Mouse (Mus musculus) CH12.LX (cell line): ENCODE results near the gene Psma7. TPM values are rescaled to one million over a fixed set of nuclear protein-coding genes. Genes with fewer than 3 reads are reported as not detected.

Source experiments
- DNase-seq: peaks from one replicate; pipeline ENCODE4 v3.0.0-alpha.2; 2013; ENCODE audit errors: extremely low read depth
- H3K27ac ChIP-seq: 2 replicates; pipeline ENCODE4 v1.5.1; 2012; ENCODE audit warnings: low read depth, mild to moderate bottlenecking, control low read depth, moderate library complexity; ENCODE audit not compliant: insufficient read depth
- H3K27me3 ChIP-seq: replicated peaks from 2 replicates; pipeline ENCODE3; 2012; ENCODE audit warnings: inconsistent platforms
- H3K36me3 ChIP-seq, 2 experiments: replicated peaks in 1 of 2; 2 replicates each; pipeline versions ENCODE3 to v1.6.1; 2012; ENCODE audit warnings: inconsistent platforms in 1 of 2, low read length in 1 of 2, mild to moderate bottlenecking in 1 of 2, mixed read lengths in 1 of 2, moderate library complexity in 1 of 2; ENCODE audit not compliant: control insufficient read depth in 1 of 2, insufficient read depth in 1 of 2
- H3K4me1 ChIP-seq, 2 experiments: 2 replicates each; pipeline ENCODE4 v1.6.1; 2012; ENCODE audit warnings: inconsistent platforms in 1 of 2, moderate library complexity in 1 of 2; ENCODE audit not compliant: insufficient read depth in 2 of 2, control insufficient read depth in 1 of 2
- H3K4me2 ChIP-seq: 2 replicates; pipeline ENCODE4 v1.6.1; 2012; ENCODE audit warnings: low read depth, mild to moderate bottlenecking, control low read depth; ENCODE audit not compliant: poor library complexity, insufficient read depth, severe bottlenecking
- H3K4me3 ChIP-seq, 3 experiments: fragments of 150-350 bp in 1 of 3; sonication (generic) in 1 of 3; replicated peaks in 1 of 3; 2 replicates each; pipeline versions ENCODE3 to v1.5.1; 2011 to 2012; ENCODE audit warnings: low read depth in 2 of 3, low read length in 2 of 3, mild to moderate bottlenecking in 2 of 3, moderate library complexity in 2 of 3, control low read depth in 1 of 3, improper control_type of control experiment in 1 of 3, inconsistent platforms in 1 of 3, mixed read lengths in 1 of 3; ENCODE audit not compliant: poor library complexity in 1 of 3
- H3K79me2 ChIP-seq: replicated peaks from 2 replicates; pipeline ENCODE4 v1.6.1; 2012; ENCODE audit warnings: mild to moderate bottlenecking, moderate library complexity; ENCODE audit not compliant: control insufficient read depth, poor library complexity, insufficient read depth, severe bottlenecking; ENCODE audit errors: extremely low read depth
- H3K9ac ChIP-seq: 2 replicates; pipeline ENCODE4 v1.6.1; 2012; ENCODE audit warnings: low read depth, mild to moderate bottlenecking, control low read depth, moderate library complexity; ENCODE audit not compliant: insufficient read depth
- H3K9me3 ChIP-seq: replicated peaks from 2 replicates; pipeline ENCODE3; 2012; ENCODE audit warnings: low read length, inconsistent platforms, mixed read lengths
- BHLHE40 ChIP-seq: IDR thresholded peaks from 2 replicates; pipeline ENCODE4 v1.6.1; 2011; ENCODE audit warnings: mild to moderate bottlenecking, low read depth, low read length, improper control_type of control experiment
- CHD1 ChIP-seq: IDR thresholded peaks from 2 replicates; pipeline ENCODE4 v1.6.1; 2012; ENCODE audit warnings: low read depth, low read length, improper control_type of control experiment, inconsistent platforms
- E2F4 ChIP-seq: IDR thresholded peaks from 2 replicates; pipeline ENCODE4 v1.6.1; 2011; ENCODE audit warnings: low read depth, low read length, improper control_type of control experiment; ENCODE audit not compliant: insufficient replicate concordance
- ELF1 ChIP-seq: IDR thresholded peaks from 2 replicates; pipeline ENCODE4 v1.6.1; 2014; ENCODE audit warnings: low read depth, mild to moderate bottlenecking, inconsistent platforms, low read length, improper control_type of control experiment
- EP300 ChIP-seq: IDR thresholded peaks from 2 replicates; pipeline ENCODE4 v1.6.1; 2011; ENCODE audit warnings: low read length, improper control_type of control experiment
- JUND ChIP-seq: conservative IDR thresholded peaks from 2 replicates; pipeline ENCODE4 v1.6.1; 2011; ENCODE audit warnings: low read depth, low read length, improper control_type of control experiment
- KAT2A ChIP-seq: IDR thresholded peaks from 2 replicates; pipeline ENCODE4 v1.6.1; 2012; ENCODE audit warnings: low read length, improper control_type of control experiment, inconsistent platforms; ENCODE audit not compliant: insufficient replicate concordance
- MAX ChIP-seq: IDR thresholded peaks from 2 replicates; pipeline ENCODE4 v1.6.1; 2011; ENCODE audit warnings: low read length, improper control_type of control experiment
- MAZ ChIP-seq: IDR thresholded peaks from 2 replicates; pipeline ENCODE4 v1.6.1; 2012; ENCODE audit warnings: low read depth, mild to moderate bottlenecking, inconsistent platforms, low read length, improper control_type of control experiment, moderate library complexity
- MXI1 ChIP-seq: IDR thresholded peaks from 2 replicates; pipeline ENCODE4 v1.6.1; 2011; ENCODE audit warnings: mild to moderate bottlenecking, low read depth, low read length, improper control_type of control experiment
- MYC ChIP-seq: IDR thresholded peaks from 2 replicates; pipeline ENCODE4 v1.6.1; 2011; ENCODE audit warnings: low read depth, mild to moderate bottlenecking, improper control_type of control experiment, low read length
- NRF1 ChIP-seq: IDR thresholded peaks from 2 replicates; pipeline ENCODE4 v1.6.1; 2014; ENCODE audit warnings: low read depth, mild to moderate bottlenecking, inconsistent platforms, low read length, improper control_type of control experiment, moderate library complexity
- PAX5 ChIP-seq: IDR thresholded peaks from 2 replicates; pipeline ENCODE4 v1.6.1; 2012; ENCODE audit warnings: low read length, inconsistent platforms, mixed read lengths
- POLR2A ChIP-seq: IDR thresholded peaks from 2 replicates; pipeline ENCODE4 v1.6.1; 2011; ENCODE audit warnings: low read depth, mild to moderate bottlenecking, improper control_type of control experiment, low read length
- POLR2AphosphoS2 ChIP-seq: IDR thresholded peaks from 2 replicates; pipeline ENCODE4 v1.6.1; 2011; ENCODE audit warnings: low read depth, low read length, improper control_type of control experiment
- RAD21 ChIP-seq: IDR thresholded peaks from 2 replicates; pipeline ENCODE4 v1.6.1; 2011; ENCODE audit warnings: low read depth, mild to moderate bottlenecking, low read length, improper control_type of control experiment, moderate library complexity
- RCOR1 ChIP-seq: conservative IDR thresholded peaks from 2 replicates; pipeline ENCODE4 v1.6.1; 2012; ENCODE audit warnings: low read depth, mild to moderate bottlenecking, inconsistent platforms, low read length, improper control_type of control experiment
- SIN3A ChIP-seq: IDR thresholded peaks from 2 replicates; pipeline ENCODE4 v1.6.1; 2012; ENCODE audit warnings: low read length, improper control_type of control experiment, inconsistent platforms
- UBTF ChIP-seq: IDR thresholded peaks from 2 replicates; pipeline ENCODE4 v1.6.1; 2012; ENCODE audit warnings: low read depth, mild to moderate bottlenecking, inconsistent platforms, low read length, improper control_type of control experiment, moderate library complexity
- USF1 ChIP-seq: IDR thresholded peaks from 2 replicates; pipeline ENCODE4 v1.6.1; 2014; ENCODE audit warnings: low read depth, mild to moderate bottlenecking, inconsistent platforms, low read length, improper control_type of control experiment
- USF2 ChIP-seq: conservative IDR thresholded peaks from 2 replicates; pipeline ENCODE4 v1.6.1; 2011; ENCODE audit warnings: low read depth, low read length, improper control_type of control experiment
- ZMIZ1 ChIP-seq: IDR thresholded peaks from 2 replicates; pipeline ENCODE4 v1.6.1; 2012; ENCODE audit warnings: low read depth, mild to moderate bottlenecking, inconsistent platforms, low read length, improper control_type of control experiment
- dilution Hi-C: fragments of 300-500 bp; cut with MboI; formaldehyde crosslinking; loops from 2 replicates; pipeline ENCODE4 v1.14.3; 2020; ENCODE audit warnings: low sequenced_read_pairs; ENCODE audit not compliant: extremely low pct_unique_long_range_greater_than_20kb, extremely low pct_ligation_motif_present
- in situ Hi-C: fragments of 300-500 bp; cut with MboI; formaldehyde crosslinking; loops from 3 replicates; pipeline ENCODE4 v1.14.3; 2019; ENCODE audit warnings: low sequenced_read_pairs, low pct_ligation_motif_present, low pct_unique_long_range_greater_than_20kb, mixed read lengths
- polyA plus RNA-seq: library from polyadenylated mRNA; unstranded; fragments of >175 nt; gene quantifications from 2 replicates; pipeline ENCODE4 v1.2.1, GENCODE M21; 2012; ENCODE audit warnings: low read depth; ENCODE audit not compliant: insufficient read length
- total RNA-seq, 2 experiments: library from RNA; depleted of rRNA; stranded (reverse); fragments of 300-350 nt in 1 of 2; fragments of >200 nt in 1 of 2; gene quantifications; 2 replicates each; pipeline ENCODE4 v1.2.3; 2012 to 2014

Psma7 gene
- total and polyA plus RNA-seq, 3 experiments = 443 to 569 (median 466) TPM

DNA sequence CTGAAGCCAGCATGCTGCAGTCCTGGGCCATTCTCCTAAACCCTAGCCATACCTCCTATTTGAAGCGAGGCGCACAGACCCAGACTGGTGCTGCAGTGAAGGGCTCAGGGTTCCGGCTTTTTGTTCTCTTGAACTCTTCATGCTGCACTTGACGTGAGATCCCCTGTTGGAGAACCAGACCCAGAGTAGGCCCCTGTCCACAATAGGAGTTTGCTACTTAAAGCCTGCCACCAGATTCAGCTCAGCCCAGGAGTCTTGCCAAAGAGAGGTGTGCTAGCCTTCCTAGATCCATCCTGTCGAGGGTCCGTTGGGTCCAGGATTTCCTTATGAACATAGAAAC, 16.4 kb downstream of the Psma7 start:
- Histone ChIP-seq H3K9ac (peak overlapping the region; percentile 92), H3K4me2 (peak overlapping the region; percentile 59), H3K79me2 (0 out of 2 replicates have a peak, but pooled peaks cover 5% of the 10 kb centered on the region), H3K36me3 (peaks cover 21 to 43% of the 10 kb centered on the region in 2 experiments), H3K9me3 (no peaks in the 10 kb centered on the region), H3K27me3 (peaks cover 30% of the 10 kb centered on the region), H3K4me3 (peak overlapping the region; percentile 53 to 96 (median 81)), H3K4me1 (peaks cover 11 to 30% of the 10 kb centered on the region in 2 experiments), H3K27ac (no peak overlapping the region)
- in situ Hi-C loops (no loop called here), dilution Hi-C loops (no loop called here)
- no peak for DNase-seq
- TF ChIP-seq MXI1 (0 out of 2 replicates have a peak, but pooled peaks have one; percentile 5), CHD1 (no peak), RAD21 (no peak), PAX5 (no peak)

- no peaks in the 10 kb centered on the region for H3K9me3 ChIP-seq
- H3K4me2 ChIP-seq = peak overlapping the region; percentile 59
- in situ Hi-C loops (no loop called here), dilution Hi-C loops (no loop called here)
- peaks cover 11 to 30% of the 10 kb centered on the region in 2 experiments for H3K4me1 ChIP-seq
- peaks cover 35% of the 10 kb centered on the region for H3K27me3 ChIP-seq
- TF ChIP-seq MXI1 = peak; percentile 42; the same call in 1 of the 2 replicates
- no peak for TF ChIP-seq RAD21
- TF ChIP-seq NRF1 = no peak
- TF ChIP-seq KAT2A = no peak
- H3K4me3 ChIP-seq = peak overlapping the region; percentile 53 to 96 (median 81)
- peak overlapping the region; percentile 92 for H3K9ac ChIP-seq
- DNase-seq = no peak
- peak overlapping the region; percentile 13 for H3K27ac ChIP-seq
- 0 out of 2 replicates have a peak, but pooled peaks cover 5% of the 10 kb centered on the region for H3K79me2 ChIP-seq
- H3K36me3 ChIP-seq = peaks cover 18 to 38% of the 10 kb centered on the region in 2 experiments
Observed at GRCm38 (mm10) chr2:180025135-180025860, 16.9 kb downstream of the Psma7 start.

- H3K9me3 ChIP-seq = no peaks in the 10 kb centered on the region
- 0 out of 2 replicates have a peak, but pooled peaks cover 5% of the 10 kb centered on the region for H3K79me2 ChIP-seq
- H3K4me2 ChIP-seq = peak within 1 kb of the TSS; percentile 93
- H3K4me3 ChIP-seq = peak within 1 kb of the TSS; percentile 53 to 96 (median 81)
- peak within 1 kb of the TSS; percentile 92 for H3K9ac ChIP-seq
- peaks cover 43% of the 10 kb centered on the region for H3K27me3 ChIP-seq
- peak; percentile 94 for DNase-seq
- dilution Hi-C loops = no loop called here
- peaks cover 11 to 30% of the 10 kb centered on the region in 2 experiments for H3K4me1 ChIP-seq
- in situ Hi-C loops = no loop called here
- peaks cover 18 to 32% of the 10 kb centered on the region in 2 experiments for H3K36me3 ChIP-seq
- peak within 1 kb of the TSS; percentile 13 for H3K27ac ChIP-seq
- TF ChIP-seq SIN3A (peak; percentile 89; the same call in 1 of the 2 replicates), USF2 (no peak), MAZ (peak; percentile 68), UBTF (no peak), ELF1 (peak; percentile 75), MYC (0 out of 2 replicates have a peak, but pooled peaks have one; percentile 27), POLR2AphosphoS2 (0 out of 2 replicates have a peak, but pooled peaks have one; percentile 54), E2F4 (no peak), JUND (no peak), EP300 (no peak), RCOR1 (0 out of 2 replicates have a peak, but pooled peaks have one; percentile 42), BHLHE40 (peak; percentile 97), ZMIZ1 (peak; percentile 68; the same call in 1 of the 2 replicates), USF1 (no peak), RAD21 (no peak), POLR2A (peak; percentile 82), MXI1 (peak; percentile 52), MAX (0 out of 2 replicates have a peak, but pooled peaks have one; percentile 15)
Observed at GRCm38 (mm10) chr2:180024401-180025098, 17.7 kb downstream of the Psma7 start, which contains the start of gene Lsm14b. TSS of gene Lsm14b (plus strand) at chr2:180024987.
